Mouse (Mus musculus): ENCODE measurements at regions not wholly inside any gene's neighbourhood (a gene's known extent, or its start where the extent isn't known, plus 50 kb on each side); places are given as distances from the start of the nearest gene placed in this dataset.

- Histone ChIP-seq H3K9me3 (replicated peaks) (no peaks in the 10 kb centered on the region), H3K9ac (no peak overlapping the region), H3K4me3 (replicated peaks) (no peak overlapping the region), H3K4me2 (replicated peaks) (no peak overlapping the region), H3K4me1 (peaks cover 12% of the 10 kb centered on the region), H3K27me3 (no peaks in the 10 kb centered on the region), H3K27ac (replicated peaks) (no peak overlapping the region), H3K36me3 (no peaks in the 10 kb centered on the region)
- 93% methylated on average over 5 of the region's 5 CpGs for WGBS
- no peak for ATAC-seq (ENCODE audit: insufficient number of reproducible peaks, low FRiP score, low TSS enrichment, low read depth)
These were observed 191.1 kb upstream of the Serp2 start for GRCm38 (mm10) chr14:76747814-76748213.

- H3K4me1 ChIP-seq = peaks cover 12% of the 10 kb centered on the region
These were observed 189.6 kb upstream of the Serp2 start for GRCm38 (mm10) chr14:76746282-76746681.

GRCm38 (mm10) chr14:76744674-76745433, 188.2 kb upstream of the Serp2 start:
- no peak for ATAC-seq (ENCODE audit: insufficient number of reproducible peaks, low FRiP score, low TSS enrichment, low read depth)
- Histone ChIP-seq H3K4me3 (replicated peaks) (no peak overlapping the region), H3K9me3 (replicated peaks) (no peaks in the 10 kb centered on the region), H3K4me2 (replicated peaks) (no peak overlapping the region), H3K36me3 (no peaks in the 10 kb centered on the region), H3K9ac (no peak overlapping the region), H3K27me3 (no peaks in the 10 kb centered on the region), H3K27ac (replicated peaks) (0 out of 2 replicates have a peak overlapping the region, but pooled peaks have one; percentile 22), H3K4me1 (peaks cover 19% of the 10 kb centered on the region)
- 66% methylated on average over 23 of the region's 23 CpGs for WGBS

More at GRCm38 (mm10) chr14:76746282-76746681, 189.6 kb upstream of the Serp2 start:
- Histone ChIP-seq H3K36me3 (no peaks in the 10 kb centered on the region), H3K9ac (no peak overlapping the region), H3K4me2 (replicated peaks) (no peak overlapping the region), H3K27ac (replicated peaks) (no peak overlapping the region), H3K27me3 (no peaks in the 10 kb centered on the region), H3K4me3 (replicated peaks) (no peak overlapping the region), H3K9me3 (replicated peaks) (no peaks in the 10 kb centered on the region)
- ATAC-seq (ENCODE audit: insufficient number of reproducible peaks, low FRiP score, low TSS enrichment, low read depth) = no peak
- 85% methylated on average over 10 of the region's 10 CpGs for whole genome bisulfite sequencing

- no peak overlapping the region for H3K27ac ChIP-seq (replicated peaks)
- H3K4me1 ChIP-seq = peaks cover 24% of the 10 kb centered on the region; the same call in 1 of the 2 replicates
- H3K27me3 ChIP-seq = no peaks in the 10 kb centered on the region
- no peaks in the 10 kb centered on the region for H3K36me3 ChIP-seq
- no peak overlapping the region for H3K4me3 ChIP-seq (replicated peaks)
- WGBS = 65% methylated on average over 5 of the region's 5 CpGs
- no peak overlapping the region for H3K9ac ChIP-seq
- no peak overlapping the region for H3K4me2 ChIP-seq (replicated peaks)
- ATAC-seq (ENCODE audit: insufficient number of reproducible peaks, low FRiP score, low TSS enrichment, low read depth) = no peak
- H3K9me3 ChIP-seq (replicated peaks) = no peaks in the 10 kb centered on the region
These were observed 185.6 kb upstream of the Serp2 start for GRCm38 (mm10) chr14:76742297-76742696.

- H3K36me3 ChIP-seq = no peaks in the 10 kb centered on the region
- 0 out of 2 replicates have a peak overlapping the region, but pooled peaks have one; percentile 15 for H3K4me2 ChIP-seq (replicated peaks)
- ATAC-seq (ENCODE audit: insufficient number of reproducible peaks, low FRiP score, low TSS enrichment, low read depth) = peak; percentile 67
- H3K4me1 ChIP-seq = peaks cover 23% of the 10 kb centered on the region; the same call in 1 of the 2 replicates
- peak overlapping the region; percentile 60; the same call in 1 of the 2 replicates for H3K27ac ChIP-seq (replicated peaks)
- no peaks in the 10 kb centered on the region for H3K27me3 ChIP-seq
- 52% methylated on average over 25 of the region's 25 CpGs for WGBS
- H3K9me3 ChIP-seq (replicated peaks) = no peaks in the 10 kb centered on the region
- H3K4me3 ChIP-seq (replicated peaks) = no peak overlapping the region
- no peak overlapping the region for H3K9ac ChIP-seq
These were observed 183.3 kb upstream of the Serp2 start for GRCm38 (mm10) chr14:76739836-76740597.

GRCm38 (mm10) chr14:76735997-76736396, 179.3 kb upstream of the Serp2 start:
- no peak overlapping the region for H3K4me3 ChIP-seq (replicated peaks)
- WGBS = 85% methylated on average over 5 of the region's 5 CpGs
- no peaks in the 10 kb centered on the region for H3K36me3 ChIP-seq
- H3K4me1 ChIP-seq = peaks cover 29% of the 10 kb centered on the region
- no peak for ATAC-seq (ENCODE audit: insufficient number of reproducible peaks, low FRiP score, low TSS enrichment, low read depth)
- H3K9ac ChIP-seq = no peak overlapping the region
- H3K4me2 ChIP-seq (replicated peaks) = no peak overlapping the region
- no peaks in the 10 kb centered on the region for H3K27me3 ChIP-seq
- H3K27ac ChIP-seq (replicated peaks) = no peak overlapping the region
- H3K9me3 ChIP-seq (replicated peaks) = no peaks in the 10 kb centered on the region

GRCm38 (mm10) chr14:76735107-76735506, 178.4 kb upstream of the Serp2 start:
- H3K36me3 ChIP-seq = no peaks in the 10 kb centered on the region
- no peaks in the 10 kb centered on the region for H3K9me3 ChIP-seq (replicated peaks)
- ATAC-seq (ENCODE audit: insufficient number of reproducible peaks, low FRiP score, low TSS enrichment, low read depth) = no peak
- peaks cover 25% of the 10 kb centered on the region for H3K4me1 ChIP-seq
- H3K4me3 ChIP-seq (replicated peaks) = no peak overlapping the region
- no peak overlapping the region for H3K4me2 ChIP-seq (replicated peaks)
- H3K9ac ChIP-seq = no peak overlapping the region
- no peaks in the 10 kb centered on the region for H3K27me3 ChIP-seq
- no peak overlapping the region for H3K27ac ChIP-seq (replicated peaks)
- 63% methylated on average over 4 of the region's 4 CpGs for WGBS

- H3K4me2 ChIP-seq (replicated peaks) = no peak overlapping the region
- ATAC-seq (ENCODE audit: insufficient number of reproducible peaks, low FRiP score, low TSS enrichment, low read depth) = peak; percentile 43; the same call in 1 of the 2 replicates
- H3K36me3 ChIP-seq = no peaks in the 10 kb centered on the region
- peak overlapping the region; percentile 44; the same call in 1 of the 2 replicates for H3K27ac ChIP-seq (replicated peaks)
- H3K27me3 ChIP-seq = no peaks in the 10 kb centered on the region
- no peak overlapping the region for H3K9ac ChIP-seq
- H3K4me1 ChIP-seq = peaks cover 11% of the 10 kb centered on the region
- H3K4me3 ChIP-seq (replicated peaks) = no peak overlapping the region
- H3K9me3 ChIP-seq (replicated peaks) = no peaks in the 10 kb centered on the region
- 68% methylated on average over 8 of the region's 8 CpGs for WGBS
These were observed 176.7 kb upstream of the Serp2 start for GRCm38 (mm10) chr14:76733258-76733823.

GRCm38 (mm10) chr14:76731096-76731986, 174.7 kb upstream of the Serp2 start:
- Histone ChIP-seq H3K4me2 (replicated peaks) (0 out of 2 replicates have a peak overlapping the region, but pooled peaks have one; percentile 6), H3K4me3 (replicated peaks) (no peak overlapping the region), H3K9ac (no peak overlapping the region), H3K36me3 (no peaks in the 10 kb centered on the region), H3K27ac (replicated peaks) (no peak overlapping the region), H3K4me1 (peaks cover 11% of the 10 kb centered on the region), H3K27me3 (no peaks in the 10 kb centered on the region), H3K9me3 (replicated peaks) (no peaks in the 10 kb centered on the region)
- 64% methylated on average over 19 of the region's 19 CpGs for WGBS
- ATAC-seq (ENCODE audit: insufficient number of reproducible peaks, low FRiP score, low TSS enrichment, low read depth) = no peak

GRCm38 (mm10) chr14:76725844-76726243, 169.2 kb upstream of the Serp2 start:
- H3K27ac ChIP-seq (replicated peaks) = no peak overlapping the region
- WGBS = 98% methylated on average over 2 of the region's 2 CpGs

More at GRCm38 (mm10) chr14:76725844-76726243, 169.2 kb upstream of the Serp2 start:
- Histone ChIP-seq H3K4me3 (replicated peaks) (no peak overlapping the region), H3K36me3 (no peaks in the 10 kb centered on the region), H3K4me2 (replicated peaks) (no peak overlapping the region), H3K9ac (no peak overlapping the region), H3K9me3 (replicated peaks) (no peaks in the 10 kb centered on the region), H3K4me1 (peaks cover 11% of the 10 kb centered on the region), H3K27me3 (no peaks in the 10 kb centered on the region)
- no peak for ATAC-seq (ENCODE audit: insufficient number of reproducible peaks, low FRiP score, low TSS enrichment, low read depth)

Measured in embryonic facial prominence, embryonic 15.5 days (tissue).